Mouse (Mus musculus) myocyte (in vitro differentiated cells): Measurements from ENCODE around the gene Galnt18.

Experiments used
- CEBPB ChIP-seq: IDR thresholded peaks from 2 replicates; pipeline ENCODE4 v1.6.1; 2011; ENCODE audit warnings: mild to moderate bottlenecking, moderate library complexity; ENCODE audit not compliant: poor library complexity, insufficient read depth, severe bottlenecking
- E2F4 ChIP-seq: IDR thresholded peaks from one replicate; pipeline ENCODE4 v1.6.1; 2011; ENCODE audit warnings: mild to moderate bottlenecking, control low read depth, moderate library complexity; ENCODE audit not compliant: insufficient read depth
- MAX ChIP-seq: IDR thresholded peaks from one replicate; pipeline ENCODE4 v1.6.1; 2011; ENCODE audit warnings: low read depth, mild to moderate bottlenecking, control low read depth
- MYOG ChIP-seq, 3 experiments: IDR thresholded peaks; one replicate each; pipeline ENCODE4 v1.6.1; 2011; ENCODE audit warnings: control low read depth in 2 of 3, low read depth in 2 of 3, mild to moderate bottlenecking in 2 of 3; ENCODE audit not compliant: insufficient read length in 2 of 3, control insufficient read depth in 1 of 3, insufficient read depth in 1 of 3
- POLR2A ChIP-seq: IDR thresholded peaks from one replicate; pipeline ENCODE4 v1.6.1; 2011; ENCODE audit warnings: low read depth, mild to moderate bottlenecking, control low read depth, moderate library complexity; ENCODE audit not compliant: insufficient read length
- POLR2AphosphoS2 ChIP-seq: IDR thresholded peaks from one replicate; pipeline ENCODE4 v1.6.1; 2011; ENCODE audit warnings: low read depth, control low read depth; ENCODE audit not compliant: insufficient read length
- REST ChIP-seq: IDR thresholded peaks from one replicate; pipeline ENCODE4 v1.6.1; 2011; ENCODE audit warnings: mild to moderate bottlenecking, control low read depth, moderate library complexity; ENCODE audit not compliant: insufficient read depth, insufficient read length
- TCF12 ChIP-seq: IDR thresholded peaks from one replicate; pipeline ENCODE4 v1.6.1; 2011; ENCODE audit warnings: mild to moderate bottlenecking, control low read depth; ENCODE audit not compliant: poor library complexity, insufficient read depth, severe bottlenecking
- TCF3 ChIP-seq: IDR thresholded peaks from one replicate; pipeline ENCODE4 v1.6.1; 2011; ENCODE audit warnings: low read depth, control low read depth; ENCODE audit not compliant: insufficient read length
- USF1 ChIP-seq: IDR thresholded peaks from one replicate; pipeline ENCODE4 v1.6.1; 2011; ENCODE audit warnings: low read depth, mild to moderate bottlenecking, control low read depth, moderate library complexity

DNA sequence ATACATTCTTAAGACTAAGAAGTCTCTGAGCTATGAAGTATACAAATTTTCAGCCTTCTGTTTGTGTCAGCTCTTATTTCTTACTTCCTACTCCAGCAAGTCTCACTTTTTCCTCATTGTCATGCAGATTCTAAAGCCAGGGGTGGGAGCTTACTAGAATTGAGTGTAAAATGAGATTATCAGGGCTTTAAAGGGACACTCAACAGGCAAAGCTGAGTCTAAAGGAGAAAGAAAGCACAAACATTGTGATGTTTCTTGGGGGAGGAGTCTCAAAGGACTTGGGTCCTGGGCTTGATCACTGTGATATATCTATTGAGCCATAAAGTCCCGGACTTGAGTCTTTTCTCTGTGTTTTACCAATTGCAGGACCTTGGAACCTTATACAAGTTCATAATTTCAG, 234.2 kb downstream of the Galnt18 start:
- TF ChIP-seq POLR2AphosphoS2 = no peak
- TF ChIP-seq USF1 = no peak
- no peak for TF ChIP-seq MAX
- no peak for TF ChIP-seq E2F4
- no peak for TF ChIP-seq POLR2A
- no peak for TF ChIP-seq TCF3
- no peak for TF ChIP-seq MYOG (IDR thresholded peaks at IDR 0.05; ENCODE audit: control insufficient read depth in 1 of 3, insufficient read depth in 1 of 3, insufficient read length in 2 of 3, low read depth in 2 of 3)
- TF ChIP-seq REST = no peak
- no peak for TF ChIP-seq TCF12
- TF ChIP-seq CEBPB = no peak
